Mouse (Mus musculus): Measurements from ENCODE around the gene Rprml. TPM values are rescaled to one million over a fixed set of nuclear protein-coding genes. Genes with fewer than 3 reads are reported as not detected.

The Rprml gene
- polyA plus RNA-seq, 2 experiments = 0.11 TPM; not detected in 1

GRCm38 (mm10) chr11:103651426-103651825 lies 2.1 kb downstream of the Rprml start:
- no peaks in the 10 kb centered on the region for H3K9me3 ChIP-seq (ENCODE audit: control insufficient read depth, low read length)
- peaks cover 6% of the 10 kb centered on the region for H3K4me1 ChIP-seq (ENCODE audit: control insufficient read depth, insufficient read depth, low read length)
- no peak overlapping the region for H3K27ac ChIP-seq (replicated peaks; ENCODE audit: low read depth, low read length)
- DNase-seq (ENCODE audit: low spot score) (no peak), ATAC-seq (ENCODE audit: low FRiP score, low read depth) (no peak)
- H3K27me3 ChIP-seq (ENCODE audit: control insufficient read depth, insufficient read depth, low read length) = peaks cover 55% of the 10 kb centered on the region
- no peak overlapping the region for H3K9ac ChIP-seq (ENCODE audit: low read depth, low read length, severe bottlenecking)
- H3K36me3 ChIP-seq (ENCODE audit: control insufficient read depth, insufficient read depth, low read length) = no peaks in the 10 kb centered on the region
- no peak for TF ChIP-seq POLR2A (IDR thresholded peaks at IDR 0.05; ENCODE audit: borderline replicate concordance, extremely low read depth, insufficient read depth, insufficient read length)
- WGBS = 80% methylated on average over 6 of the region's 6 CpGs
- no peak overlapping the region for H3K4me2 ChIP-seq (replicated peaks; ENCODE audit: low read depth, low read length, severe bottlenecking)
- H3K4me3 ChIP-seq (replicated peaks; ENCODE audit: low read length) = no peak overlapping the region

DNA sequence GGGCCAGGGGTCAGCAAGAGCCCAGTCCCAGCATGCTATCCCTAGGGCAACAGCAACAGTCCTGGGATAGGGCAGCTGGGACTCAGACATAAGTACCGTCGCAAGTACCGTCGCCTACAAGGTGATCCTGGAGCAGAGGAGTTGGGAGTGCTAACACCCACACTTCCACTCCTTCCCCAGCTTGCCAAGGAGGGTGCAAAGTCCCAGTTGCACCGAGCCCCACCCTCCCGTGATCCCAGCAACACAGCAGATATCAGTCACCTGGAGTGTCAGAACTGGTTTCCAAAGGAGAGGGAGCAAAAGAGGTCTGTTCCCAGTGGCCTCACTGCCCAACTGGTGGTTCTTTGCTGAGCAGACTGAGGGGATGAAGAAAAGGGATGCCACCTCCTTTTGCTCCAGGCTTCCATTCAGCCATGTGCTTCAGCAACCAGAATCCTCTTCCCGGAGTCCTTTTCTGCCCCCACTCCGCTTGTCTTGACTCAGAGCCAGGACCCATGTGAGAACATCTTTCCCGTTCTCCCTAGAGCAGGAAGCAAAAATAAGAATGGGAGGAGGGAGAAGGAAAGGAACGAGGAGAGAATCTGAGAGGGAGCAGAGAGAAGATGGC lies 4.1 kb downstream of the Rprml start:
- H3K27me3 ChIP-seq (ENCODE audit: control insufficient read depth, insufficient read depth, low read length) = peaks cover 41% of the 10 kb centered on the region
- ATAC-seq (ENCODE audit: low FRiP score, low read depth) = no peak

DNA sequence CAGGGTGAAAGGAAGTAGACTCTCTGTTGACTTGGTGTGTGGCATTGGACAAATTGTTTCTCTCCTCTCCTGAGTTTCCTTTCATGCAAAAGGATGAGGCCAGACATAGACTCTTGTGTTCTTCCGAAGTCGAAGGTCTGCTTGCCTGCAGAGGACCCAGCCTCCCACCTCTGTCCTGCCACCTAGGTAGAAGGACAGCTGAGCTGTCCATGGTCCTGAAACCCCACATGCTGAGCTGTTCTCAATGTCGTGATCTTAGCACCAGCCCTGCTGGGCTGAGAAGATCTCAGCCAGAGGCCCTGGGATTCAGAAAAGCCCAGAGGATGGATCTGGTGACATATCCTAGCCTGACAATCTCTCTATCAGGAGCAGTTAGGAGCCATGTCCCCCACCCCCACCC lies 7.2 kb downstream of the Rprml start:
- 7% methylated on average over 3 of the region's 3 CpGs for WGBS
- DNase-seq (ENCODE audit: low spot score) = peak; percentile 80
- Histone ChIP-seq H3K4me1 (ENCODE audit: control insufficient read depth, insufficient read depth, low read length) (no peaks in the 10 kb centered on the region), H3K9me3 (ENCODE audit: control insufficient read depth, low read length) (no peaks in the 10 kb centered on the region), H3K4me3 (replicated peaks; ENCODE audit: low read length) (no peak overlapping the region), H3K9ac (ENCODE audit: low read depth, low read length, severe bottlenecking) (no peak overlapping the region), H3K27ac (replicated peaks; ENCODE audit: low read depth, low read length) (no peak overlapping the region), H3K36me3 (ENCODE audit: control insufficient read depth, insufficient read depth, low read length) (no peaks in the 10 kb centered on the region), H3K27me3 (ENCODE audit: control insufficient read depth, insufficient read depth, low read length) (peaks cover 12% of the 10 kb centered on the region), H3K4me2 (replicated peaks; ENCODE audit: low read depth, low read length, severe bottlenecking) (no peak overlapping the region)
- no peak for TF ChIP-seq POLR2A (IDR thresholded peaks at IDR 0.05; ENCODE audit: borderline replicate concordance, extremely low read depth, insufficient read depth, insufficient read length)
- ATAC-seq (ENCODE audit: low FRiP score, low read depth) = no peak

More for the DNA sequence above, 4.1 kb downstream of the Rprml start:
- no peak overlapping the region for H3K9ac ChIP-seq (ENCODE audit: low read depth, low read length, severe bottlenecking)
- no peak overlapping the region for H3K4me2 ChIP-seq (replicated peaks; ENCODE audit: low read depth, low read length, severe bottlenecking)
- TF ChIP-seq POLR2A (IDR thresholded peaks at IDR 0.05; ENCODE audit: borderline replicate concordance, extremely low read depth, insufficient read depth, insufficient read length) = no peak
- H3K27ac ChIP-seq (replicated peaks; ENCODE audit: low read depth, low read length) = no peak overlapping the region
- H3K9me3 ChIP-seq (ENCODE audit: control insufficient read depth, low read length) = no peaks in the 10 kb centered on the region
- 67% methylated on average over 10 of the region's 10 CpGs for WGBS
- H3K4me3 ChIP-seq (replicated peaks; ENCODE audit: low read length) = no peak overlapping the region
- H3K36me3 ChIP-seq (ENCODE audit: control insufficient read depth, insufficient read depth, low read length) = no peaks in the 10 kb centered on the region
- H3K4me1 ChIP-seq (ENCODE audit: control insufficient read depth, insufficient read depth, low read length) = peaks cover 6% of the 10 kb centered on the region
- no peak for DNase-seq (ENCODE audit: low spot score)

GRCm38 (mm10) chr11:103658189-103658588 lies 8.8 kb downstream of the Rprml start:
- no peaks in the 10 kb centered on the region for H3K4me1 ChIP-seq (ENCODE audit: control insufficient read depth, insufficient read depth, low read length)
- WGBS = 82% methylated on average over 7 of the region's 7 CpGs
- TF ChIP-seq POLR2A (IDR thresholded peaks at IDR 0.05; ENCODE audit: borderline replicate concordance, extremely low read depth, insufficient read depth, insufficient read length) = no peak
- no peak for ATAC-seq (ENCODE audit: low FRiP score, low read depth)
- no peak overlapping the region for H3K27ac ChIP-seq (replicated peaks; ENCODE audit: low read depth, low read length)
- no peaks in the 10 kb centered on the region for H3K36me3 ChIP-seq (ENCODE audit: control insufficient read depth, insufficient read depth, low read length)
- no peak overlapping the region for H3K4me2 ChIP-seq (replicated peaks; ENCODE audit: low read depth, low read length, severe bottlenecking)
- no peak overlapping the region for H3K4me3 ChIP-seq (replicated peaks; ENCODE audit: low read length)
- no peaks in the 10 kb centered on the region for H3K27me3 ChIP-seq (ENCODE audit: control insufficient read depth, insufficient read depth, low read length)
- no peaks in the 10 kb centered on the region for H3K9me3 ChIP-seq (ENCODE audit: control insufficient read depth, low read length)
- no peak for DNase-seq (ENCODE audit: low spot score)
- no peak overlapping the region for H3K9ac ChIP-seq (ENCODE audit: low read depth, low read length, severe bottlenecking)

- Histone ChIP-seq H3K4me1 (ENCODE audit: control insufficient read depth, insufficient read depth, low read length) (peaks cover 6% of the 10 kb centered on the region; the same call in 1 of the 2 replicates), H3K36me3 (ENCODE audit: control insufficient read depth, insufficient read depth, low read length) (no peaks in the 10 kb centered on the region), H3K4me2 (replicated peaks; ENCODE audit: low read depth, low read length, severe bottlenecking) (no peak overlapping the region), H3K9ac (ENCODE audit: low read depth, low read length, severe bottlenecking) (no peak overlapping the region), H3K9me3 (ENCODE audit: control insufficient read depth, low read length) (no peaks in the 10 kb centered on the region), H3K4me3 (replicated peaks; ENCODE audit: low read length) (no peak overlapping the region), H3K27ac (replicated peaks; ENCODE audit: low read depth, low read length) (no peak overlapping the region), H3K27me3 (ENCODE audit: control insufficient read depth, insufficient read depth, low read length) (0 out of 2 replicates have a peak, but pooled peaks cover under 1% of the 10 kb centered on the region)
- 63% methylated on average over 4 of the region's 4 CpGs for WGBS
- ATAC-seq (ENCODE audit: low FRiP score, low read depth) = no peak
- DNase-seq (ENCODE audit: low spot score) = no peak
- TF ChIP-seq POLR2A (IDR thresholded peaks at IDR 0.05; ENCODE audit: borderline replicate concordance, extremely low read depth, insufficient read depth, insufficient read length) = no peak
Observed at GRCm38 (mm10) chr11:103661863-103662262, 12.5 kb downstream of the Rprml start.

All from limb, embryonic 14.5 days (tissue).